Mouse (Mus musculus) hindbrain, embryonic 13.5 days (tissue): ENCODE measurements around the gene Ubac2. TPM values are rescaled to one million over a fixed set of nuclear protein-coding genes. Genes with fewer than 3 reads are reported as not detected.
A peak's percentile ranks its signal among the peaks of the same experiment; 100 is the strongest.
"Not testable (repeated sequence)": the region's sequence is repeated elsewhere in the genome, so short reads cannot be mapped to it uniquely, and the experiment has no call there.

ENCODE experiments used
- ATAC-seq: fragments of 200-750 bp; cut with Nextera tagmentation; 2 replicates; pipeline ENCODE4 v1.8.0; 2017; ENCODE audit warnings: moderate TSS enrichment; ENCODE audit not compliant: low FRiP score
- H3K27ac ChIP-seq: fragments of 300-500 bp; sonication (generic); 2 replicates; pipeline ENCODE4 v1.5.1; 2015; ENCODE audit warnings: inconsistent platforms, mild to moderate bottlenecking, moderate library complexity
- H3K27me3 ChIP-seq: fragments of 300-500 bp; sonication (generic); 2 replicates; pipeline ENCODE4 v1.6.1; 2015; ENCODE audit warnings: mild to moderate bottlenecking, inconsistent platforms
- H3K36me3 ChIP-seq: fragments of 300-500 bp; sonication (generic); 2 replicates; pipeline ENCODE4 v1.6.1; 2015; ENCODE audit warnings: mild to moderate bottlenecking, inconsistent platforms
- H3K4me1 ChIP-seq: fragments of 300-500 bp; sonication (generic); replicated peaks from 2 replicates; pipeline ENCODE4 v1.6.1; 2015; ENCODE audit warnings: inconsistent platforms
- H3K4me2 ChIP-seq: fragments of 300-500 bp; sonication (generic); 2 replicates; pipeline ENCODE4 v1.6.1; 2015; ENCODE audit warnings: inconsistent platforms, mild to moderate bottlenecking, moderate library complexity
- H3K4me3 ChIP-seq: fragments of 300-500 bp; sonication (generic); 2 replicates; pipeline ENCODE4 v1.5.1; 2015; ENCODE audit warnings: mild to moderate bottlenecking, inconsistent platforms
- H3K9ac ChIP-seq: fragments of 300-500 bp; sonication (generic); 2 replicates; pipeline ENCODE4 v1.6.1; 2015; ENCODE audit warnings: mild to moderate bottlenecking, inconsistent platforms
- H3K9me3 ChIP-seq: fragments of 300-500 bp; sonication (generic); 2 replicates; pipeline ENCODE4 v1.6.1; 2016; ENCODE audit warnings: inconsistent platforms
- whole genome bisulfite sequencing: fragments of 180-500 bp; shearing (Covaris S2); methylation state at CpG from one replicate; pipeline ENCODE4 v1.1.7; 2015; 5-methylcytosine and 5-hydroxymethylcytosine counted together
- polyA plus RNA-seq: library from polyadenylated mRNA; unstranded; fragments of >200 nt; fragmentation: Nextera tagmentation; extraction: Ambion mirVana; gene quantifications from 2 replicates; pipeline ENCODE4 v1.2.1, GENCODE M21; 2015

The Ubac2 gene
- polyA plus RNA-seq, 1 experiment from 2014 or later, result 56.9 TPM

DNA sequence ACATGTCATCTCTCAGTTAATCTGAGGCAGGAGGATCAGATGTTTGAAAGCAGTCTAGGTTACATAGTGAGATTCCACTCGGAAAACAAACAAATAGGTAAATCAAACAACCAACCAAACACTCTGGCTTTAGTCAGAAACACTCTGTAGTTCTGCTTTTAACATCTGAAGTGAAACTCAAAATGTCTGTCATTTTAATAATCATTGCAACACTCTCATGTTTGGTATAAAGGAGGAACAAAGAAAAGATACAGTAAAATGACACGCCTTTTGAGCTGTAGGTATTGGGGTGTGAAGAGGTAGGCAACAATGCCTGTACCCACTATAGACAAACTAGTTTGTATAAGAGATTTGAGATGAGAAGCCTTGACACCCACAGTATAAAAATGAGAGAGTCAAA, 5.2 kb upstream of the Ubac2 start:
- no peaks in the 10 kb centered on the region for H3K9me3 ChIP-seq
- no peak overlapping the region for H3K9ac ChIP-seq
- no peak for ATAC-seq
- no peak overlapping the region for H3K4me2 ChIP-seq
- 86% methylated on average over 2 of the region's 2 CpGs for WGBS
- H3K36me3 ChIP-seq, result no peaks in the 10 kb centered on the region
- peaks cover 6% of the 10 kb centered on the region for H3K4me1 ChIP-seq
- H3K4me3 ChIP-seq, result no peak overlapping the region
- no peaks in the 10 kb centered on the region for H3K27me3 ChIP-seq
- no peak overlapping the region for H3K27ac ChIP-seq

DNA sequence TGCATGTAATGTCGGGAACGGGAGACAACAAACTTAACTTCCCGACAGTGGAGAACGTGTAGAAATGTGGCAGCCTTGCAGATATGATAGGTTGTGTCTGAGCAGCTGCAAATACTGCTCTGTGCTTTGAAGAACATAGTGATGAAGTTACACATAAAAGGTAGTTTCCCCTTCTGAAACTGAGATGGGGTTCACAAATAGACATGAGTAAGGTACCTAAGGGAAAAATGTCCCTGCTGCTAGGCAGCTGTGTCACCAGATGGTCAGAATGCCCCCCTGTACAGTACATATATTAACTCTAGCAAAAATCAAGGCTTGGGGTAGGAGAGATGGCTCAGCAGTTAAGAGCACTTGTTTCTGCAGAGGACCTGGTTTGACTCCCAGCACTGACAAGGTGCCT, 4.8 kb upstream of the Ubac2 start:
- H3K4me3 ChIP-seq, result no peak overlapping the region
- no peaks in the 10 kb centered on the region for H3K36me3 ChIP-seq
- no peak overlapping the region for H3K4me2 ChIP-seq
- no peak overlapping the region for H3K27ac ChIP-seq
- H3K9ac ChIP-seq, result no peak overlapping the region
- WGBS, result 88% methylated on average over 4 of the region's 4 CpGs
- ATAC-seq, result no peak
- peaks cover 6% of the 10 kb centered on the region for H3K4me1 ChIP-seq
- no peaks in the 10 kb centered on the region for H3K9me3 ChIP-seq
- no peaks in the 10 kb centered on the region for H3K27me3 ChIP-seq

DNA sequence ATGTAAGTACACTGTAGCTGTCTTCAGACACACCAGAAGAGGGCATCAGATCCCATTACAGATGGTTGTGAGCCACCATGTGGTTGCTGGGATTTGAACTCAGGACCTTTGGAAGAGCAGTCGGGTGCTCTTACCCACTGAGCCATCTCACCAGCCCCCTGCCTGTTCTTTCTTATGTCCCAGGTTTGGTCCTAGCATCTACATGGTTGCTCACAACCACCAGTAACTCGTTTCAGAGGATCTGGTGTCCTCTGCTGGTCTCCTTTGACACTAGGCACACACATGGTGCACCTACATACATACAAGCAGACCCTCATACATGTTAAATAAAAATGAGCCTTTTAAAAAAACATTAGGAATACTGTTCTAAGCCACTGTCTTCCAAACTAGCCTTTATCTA, 2.2 kb upstream of the Ubac2 start:
- not testable (repeated sequence) for H3K9ac ChIP-seq, H3K27me3 ChIP-seq, ATAC-seq, H3K4me3 ChIP-seq, H3K9me3 ChIP-seq, H3K36me3 ChIP-seq, H3K4me2 ChIP-seq, H3K27ac ChIP-seq
- WGBS, result 67% methylated on average over 2 of the region's 2 CpGs
- H3K4me1 ChIP-seq, result peaks cover 26% of the 10 kb centered on the region

DNA sequence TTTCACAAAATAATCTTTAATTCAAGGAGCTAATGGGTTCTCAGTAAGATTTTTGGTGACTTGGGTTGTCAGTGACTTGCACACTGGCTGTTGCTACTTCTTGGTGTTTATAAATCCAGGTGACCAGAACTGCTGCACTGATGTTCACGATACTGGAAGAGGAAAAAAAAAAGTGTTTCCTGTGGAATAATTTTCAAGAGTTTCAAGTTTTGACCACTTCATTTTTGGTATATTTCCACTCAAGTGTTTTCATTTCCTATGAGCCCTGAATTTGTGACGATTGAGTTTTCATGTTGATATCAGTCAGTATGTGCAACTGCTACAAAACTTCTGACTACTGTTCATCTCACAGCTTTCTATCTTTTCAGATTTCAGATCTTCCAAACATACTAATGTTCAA, 1.6 kb upstream of the Ubac2 start:
- Histone ChIP-seq H3K4me1 (peaks cover 27% of the 10 kb centered on the region), H3K4me3 (no peak overlapping the region), H3K9me3 (no peaks in the 10 kb centered on the region), H3K27ac (no peak overlapping the region), H3K9ac (no peak overlapping the region), H3K36me3 (no peaks in the 10 kb centered on the region; the same call in 1 of the 2 replicates), H3K27me3 (no peaks in the 10 kb centered on the region), H3K4me2 (no peak overlapping the region)
- no peak for ATAC-seq
- WGBS, result 95% methylated on average over 2 of the region's 2 CpGs

- H3K4me3 ChIP-seq, result peak overlapping the region; percentile 71
- peaks cover 27% of the 10 kb centered on the region for H3K4me1 ChIP-seq
- peak overlapping the region; percentile 90 for H3K27ac ChIP-seq
- no peaks in the 10 kb centered on the region for H3K27me3 ChIP-seq
- no peak for ATAC-seq
- 33% methylated on average over 8 of the region's 8 CpGs for WGBS
- H3K9me3 ChIP-seq, result no peaks in the 10 kb centered on the region
- peak overlapping the region; percentile 94 for H3K4me2 ChIP-seq
- H3K36me3 ChIP-seq, result no peaks in the 10 kb centered on the region; the same call in 1 of the 2 replicates
- peak overlapping the region; percentile 93 for H3K9ac ChIP-seq
Measured at GRCm38 (mm10) chr14:121877640-121878039, 780 bp upstream of the Ubac2 start.

- Histone ChIP-seq H3K4me1 (peaks cover 31% of the 10 kb centered on the region), H3K4me2 (peak overlapping the region; percentile 94), H3K27ac (peak overlapping the region; percentile 71; the same call in 1 of the 2 replicates), H3K9me3 (no peaks in the 10 kb centered on the region), H3K4me3 (peak overlapping the region; percentile 71), H3K9ac (peak overlapping the region; percentile 93), H3K36me3 (no peaks in the 10 kb centered on the region; the same call in 1 of the 2 replicates), H3K27me3 (no peaks in the 10 kb centered on the region)
- under 1% methylated on average over 27 of the region's 27 CpGs for WGBS
- ATAC-seq, result no peak
Measured at GRCm38 (mm10) chr14:121878859-121879206, 413 bp downstream of the Ubac2 start.

- Histone ChIP-seq H3K27ac (no peak overlapping the region; the same call in 1 of the 2 replicates), H3K4me2 (peak overlapping the region; percentile 94), H3K4me1 (peaks cover 31% of the 10 kb centered on the region), H3K36me3 (no peaks in the 10 kb centered on the region; the same call in 1 of the 2 replicates), H3K27me3 (no peaks in the 10 kb centered on the region), H3K9me3 (no peaks in the 10 kb centered on the region), H3K9ac (peak overlapping the region; percentile 93), H3K4me3 (peak overlapping the region; percentile 71)
- ATAC-seq, result 0 out of 2 replicates have a peak, but pooled peaks have one; percentile 1
- WGBS, result 22% methylated on average over 16 of the region's 16 CpGs
Measured at GRCm38 (mm10) chr14:121879266-121879840, 933 bp downstream of the Ubac2 start.

DNA sequence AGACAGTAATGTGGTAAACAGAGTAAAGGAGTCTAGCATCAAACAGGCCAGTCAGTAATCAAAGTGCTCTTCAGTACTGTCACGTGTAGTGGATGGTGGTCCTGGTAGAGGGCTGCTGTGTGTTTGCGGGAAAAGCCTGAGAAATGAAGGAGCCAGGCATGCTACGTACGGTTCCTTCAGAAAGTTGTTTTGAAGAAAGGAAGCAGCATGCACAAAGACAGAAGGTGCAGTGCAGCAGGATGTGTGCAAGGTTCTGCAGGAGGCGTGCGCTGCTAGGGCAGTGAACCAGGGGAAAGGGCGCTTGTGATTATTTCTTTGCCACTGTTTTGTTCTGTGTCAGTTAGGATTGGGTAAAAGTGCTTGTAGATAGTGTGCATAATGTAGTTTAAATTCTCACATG, 2.8 kb downstream of the Ubac2 start:
- no peak overlapping the region for H3K4me2 ChIP-seq
- no peak overlapping the region for H3K4me3 ChIP-seq
- WGBS, result 86% methylated on average over 7 of the region's 7 CpGs
- no peaks in the 10 kb centered on the region for H3K9me3 ChIP-seq
- H3K27ac ChIP-seq, result no peak overlapping the region
- peaks cover 6% of the 10 kb centered on the region; the same call in 1 of the 2 replicates for H3K36me3 ChIP-seq
- peaks cover 31% of the 10 kb centered on the region for H3K4me1 ChIP-seq
- ATAC-seq, result no peak
- no peaks in the 10 kb centered on the region for H3K27me3 ChIP-seq
- H3K9ac ChIP-seq, result peak overlapping the region; percentile 24; the same call in 1 of the 2 replicates

- Histone ChIP-seq H3K9me3 (no peaks in the 10 kb centered on the region), H3K27me3 (no peaks in the 10 kb centered on the region), H3K4me3 (no peak overlapping the region), H3K9ac (no peak overlapping the region; the same call in 1 of the 2 replicates), H3K4me2 (no peak overlapping the region), H3K4me1 (peaks cover 22% of the 10 kb centered on the region), H3K36me3 (peaks cover 6% of the 10 kb centered on the region; the same call in 1 of the 2 replicates), H3K27ac (no peak overlapping the region)
- ATAC-seq, result no peak
- 81% methylated on average over 6 of the region's 6 CpGs for WGBS
Measured at GRCm38 (mm10) chr14:121884150-121884797, 5.9 kb downstream of the Ubac2 start.

DNA sequence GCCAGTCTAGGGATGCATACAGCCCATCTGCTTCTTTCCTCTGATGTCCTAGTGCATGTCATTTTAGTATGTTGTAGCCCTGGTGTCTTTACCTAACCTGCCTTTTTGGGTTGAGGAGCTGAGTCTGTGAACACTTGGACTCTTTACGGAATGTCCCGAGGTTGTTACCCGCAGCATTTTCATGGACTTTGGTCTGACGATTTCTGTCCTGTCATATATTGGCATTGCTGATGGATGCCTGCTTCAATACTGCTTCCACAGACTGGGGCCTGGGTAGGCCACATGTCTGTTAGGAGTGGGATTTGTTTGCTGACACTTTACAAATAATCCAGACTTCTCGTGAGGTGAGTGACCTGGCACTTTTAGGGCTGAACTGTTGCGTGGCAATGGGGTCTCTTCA, 15.3 kb downstream of the Ubac2 start:
- Histone ChIP-seq H3K9ac (no peak overlapping the region), H3K36me3 (peaks cover 5% of the 10 kb centered on the region), H3K4me1 (no peaks in the 10 kb centered on the region), H3K27ac (no peak overlapping the region), H3K9me3 (no peaks in the 10 kb centered on the region), H3K27me3 (no peaks in the 10 kb centered on the region), H3K4me3 (no peak overlapping the region), H3K4me2 (no peak overlapping the region)
- WGBS, result 89% methylated on average over 6 of the region's 6 CpGs
- ATAC-seq, result no peak

- no peak overlapping the region for H3K4me2 ChIP-seq
- H3K9me3 ChIP-seq, result no peaks in the 10 kb centered on the region
- ATAC-seq, result no peak
- no peak overlapping the region for H3K9ac ChIP-seq
- WGBS, result 70% methylated on average over 5 of the region's 5 CpGs
- H3K4me3 ChIP-seq, result no peak overlapping the region
- H3K36me3 ChIP-seq, result peaks cover 5% of the 10 kb centered on the region
- H3K4me1 ChIP-seq, result no peaks in the 10 kb centered on the region
- H3K27ac ChIP-seq, result no peak overlapping the region
- no peaks in the 10 kb centered on the region for H3K27me3 ChIP-seq
Measured at GRCm38 (mm10) chr14:121894511-121895135, 16.2 kb downstream of the Ubac2 start.

- no peaks in the 10 kb centered on the region for H3K9me3 ChIP-seq
- H3K36me3 ChIP-seq, result peaks cover 4% of the 10 kb centered on the region
- ATAC-seq, result no peak
- no peak overlapping the region for H3K4me2 ChIP-seq
- no peak overlapping the region for H3K27ac ChIP-seq
- H3K9ac ChIP-seq, result no peak overlapping the region
- H3K4me3 ChIP-seq, result no peak overlapping the region
- no peaks in the 10 kb centered on the region for H3K4me1 ChIP-seq
- 93% methylated on average over 4 of the region's 4 CpGs for WGBS
- no peaks in the 10 kb centered on the region for H3K27me3 ChIP-seq
Measured at GRCm38 (mm10) chr14:121895316-121895715, 16.9 kb downstream of the Ubac2 start.
